Mouse (Mus musculus) stomach, postnatal 0 days (tissue): ENCODE measurements at regions not wholly inside any gene's neighbourhood (a gene's known extent, or its start where the extent isn't known, plus 50 kb on each side); places are given as distances from the start of the nearest gene placed in this dataset.

ENCODE experiments used
- ATAC-seq: fragments of 200-750 bp; cut with Nextera tagmentation; 2 replicates; pipeline ENCODE4 v1.8.0; 2017; ENCODE audit not compliant: low FRiP score, low TSS enrichment
- DNase-seq: peaks from one replicate; pipeline ENCODE4 v3.0.0-alpha.2; 2016; ENCODE audit warnings: low spot score
- H3K27ac ChIP-seq: fragments of 300-500 bp; sonication (generic); replicated peaks from 2 replicates; pipeline ENCODE4 v1.5.1; 2014; ENCODE audit warnings: mild to moderate bottlenecking, control low read depth
- H3K27me3 ChIP-seq: fragments of 300-500 bp; sonication (generic); 2 replicates; pipeline ENCODE4 v1.6.1; 2014; ENCODE audit warnings: low read length; ENCODE audit not compliant: control insufficient read depth, insufficient read depth
- H3K36me3 ChIP-seq: fragments of 300-500 bp; sonication (generic); 2 replicates; pipeline ENCODE4 v1.6.1; 2014; ENCODE audit warnings: low read length, mixed read lengths; ENCODE audit not compliant: control insufficient read depth, insufficient read depth
- H3K4me1 ChIP-seq: fragments of 300-500 bp; sonication (generic); replicated peaks from 2 replicates; pipeline ENCODE4 v1.6.1; 2014; ENCODE audit warnings: antibody characterized with exemption; ENCODE audit not compliant: control insufficient read depth, insufficient read depth
- H3K4me2 ChIP-seq: fragments of 300-500 bp; sonication (generic); replicated peaks from 2 replicates; pipeline ENCODE4 v1.6.1; 2014; ENCODE audit warnings: low read depth, mild to moderate bottlenecking, control low read depth, moderate library complexity
- H3K4me3 ChIP-seq: fragments of 300-500 bp; sonication (generic); 2 replicates; pipeline ENCODE4 v1.5.1; 2014; ENCODE audit warnings: low read depth, low read length, control low read depth
- H3K9ac ChIP-seq: fragments of 300-500 bp; sonication (generic); 2 replicates; pipeline ENCODE4 v1.6.1; 2014; ENCODE audit warnings: mild to moderate bottlenecking, low read length, control low read depth, mixed read lengths
- H3K9me3 ChIP-seq: fragments of 300-500 bp; sonication (generic); 2 replicates; pipeline ENCODE4 v1.6.1; 2016; ENCODE audit warnings: low read length; ENCODE audit not compliant: control insufficient read depth
- CTCF ChIP-seq: IDR thresholded peaks from 2 replicates; pipeline ENCODE4 v1.5.1; 2016; ENCODE audit warnings: antibody characterized with exemption, low read depth, mild to moderate bottlenecking, moderate library complexity
- EP300 ChIP-seq: optimal IDR thresholded peaks from 2 replicates; pipeline ENCODE3; 2016; ENCODE audit warnings: antibody characterized with exemption
- WGBS: fragments of 180-500 bp; shearing (Covaris S2); extraction: QIAGEN DNeasy Blood & Tissue Kit; methylation state at CpG from one replicate; pipeline ENCODE4 v1.1.7; 2014; 5-methylcytosine and 5-hydroxymethylcytosine counted together

- H3K27ac ChIP-seq, result no peak overlapping the region
- 52% methylated on average over 6 of the region's 6 CpGs for WGBS
- DNase-seq, result no peak
- H3K27me3 ChIP-seq, result no peaks in the 10 kb centered on the region
- no peak overlapping the region for H3K4me3 ChIP-seq
- no peak for TF ChIP-seq CTCF
- no peak for TF ChIP-seq EP300
- H3K4me2 ChIP-seq, result no peak overlapping the region
- H3K4me1 ChIP-seq, result no peaks in the 10 kb centered on the region
- H3K9me3 ChIP-seq, result no peaks in the 10 kb centered on the region
- H3K36me3 ChIP-seq, result no peaks in the 10 kb centered on the region
- H3K9ac ChIP-seq, result no peak overlapping the region
- no peak for ATAC-seq
Measured at GRCm38 (mm10) chr5:118446878-118447277, 113.6 kb upstream of the Med13l start.

DNA sequence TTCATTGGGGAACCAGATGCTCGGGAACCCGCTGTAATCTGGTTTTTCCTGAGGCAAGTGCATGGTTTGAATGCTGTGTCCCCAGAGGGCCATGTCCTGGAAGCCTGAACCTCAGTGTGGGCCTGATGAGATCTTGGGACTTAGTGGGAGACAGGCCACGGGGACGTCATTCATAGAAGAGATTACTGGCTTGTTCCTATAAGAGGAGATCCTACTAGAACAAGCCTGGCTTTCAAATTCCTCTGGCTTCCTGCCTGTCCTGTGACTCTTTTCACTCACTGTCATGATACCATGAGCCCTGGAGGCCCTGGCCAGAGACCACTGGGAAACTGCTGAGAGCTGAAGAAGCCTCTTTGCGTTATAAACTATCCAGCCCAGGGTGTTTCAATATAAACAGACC lies 113.1 kb upstream of the Med13l start:
- H3K4me3 ChIP-seq, result no peak overlapping the region
- H3K4me1 ChIP-seq, result no peaks in the 10 kb centered on the region
- no peak for DNase-seq
- H3K9ac ChIP-seq, result no peak overlapping the region
- H3K4me2 ChIP-seq, result no peak overlapping the region
- ATAC-seq, result no peak
- no peaks in the 10 kb centered on the region for H3K36me3 ChIP-seq
- TF ChIP-seq EP300 (no peak), CTCF (no peak)
- no peaks in the 10 kb centered on the region for H3K9me3 ChIP-seq
- 64% methylated on average over 5 of the region's 5 CpGs for whole genome bisulfite sequencing
- H3K27ac ChIP-seq, result no peak overlapping the region
- no peaks in the 10 kb centered on the region for H3K27me3 ChIP-seq

GRCm38 (mm10) chr5:118448884-118449515 lies 111.5 kb upstream of the Med13l start:
- WGBS, result 62% methylated on average over 3 of the region's 4 CpGs
- DNase-seq (peak; percentile 24), ATAC-seq (peak; percentile 70; the same call in 1 of the 2 replicates)
- H3K36me3 ChIP-seq, result no peaks in the 10 kb centered on the region
- no peaks in the 10 kb centered on the region for H3K9me3 ChIP-seq
- H3K27ac ChIP-seq, result no peak overlapping the region; the same call in 1 of the 2 replicates
- no peak overlapping the region for H3K9ac ChIP-seq
- H3K4me3 ChIP-seq, result no peak overlapping the region
- no peaks in the 10 kb centered on the region for H3K4me1 ChIP-seq
- no peaks in the 10 kb centered on the region for H3K27me3 ChIP-seq
- TF ChIP-seq EP300 (no peak), CTCF (no peak)
- H3K4me2 ChIP-seq, result no peak overlapping the region

DNA sequence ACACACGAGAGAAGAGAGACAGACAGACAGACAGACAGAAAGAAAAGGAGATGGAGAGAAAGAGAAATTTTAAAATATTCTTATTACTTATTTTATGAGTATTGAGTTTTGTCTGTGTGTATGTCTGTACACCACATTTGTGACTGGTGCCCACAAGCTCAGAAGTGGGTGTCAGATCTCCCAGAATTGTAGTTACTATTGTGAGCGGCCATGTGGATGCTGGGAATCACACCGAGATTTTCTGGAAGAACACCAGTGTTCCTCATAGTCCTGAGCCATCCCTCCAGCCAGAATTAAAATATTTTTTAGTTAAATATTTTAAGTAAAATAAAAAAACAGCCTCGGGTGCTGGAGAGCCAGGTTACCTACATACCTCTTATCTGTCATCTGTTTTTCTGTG lies 110.6 kb upstream of the Med13l start:
- WGBS, result 74% methylated on average over 4 of the region's 4 CpGs
- no peak overlapping the region for H3K27ac ChIP-seq
- ATAC-seq (no peak), DNase-seq (no peak)
- no peak overlapping the region for H3K4me3 ChIP-seq
- TF ChIP-seq EP300 (no peak), CTCF (no peak)
- no peaks in the 10 kb centered on the region for H3K36me3 ChIP-seq
- H3K27me3 ChIP-seq, result no peaks in the 10 kb centered on the region
- no peak overlapping the region for H3K9ac ChIP-seq
- H3K9me3 ChIP-seq, result no peaks in the 10 kb centered on the region
- no peak overlapping the region for H3K4me2 ChIP-seq
- H3K4me1 ChIP-seq, result no peaks in the 10 kb centered on the region

GRCm38 (mm10) chr5:118452052-118452451 lies 108.4 kb upstream of the Med13l start:
- no peak overlapping the region for H3K4me3 ChIP-seq
- ATAC-seq (no peak), DNase-seq (no peak)
- TF ChIP-seq CTCF, result no peak
- no peak for TF ChIP-seq EP300
- H3K9me3 ChIP-seq, result no peaks in the 10 kb centered on the region
- H3K27ac ChIP-seq, result no peak overlapping the region
- no peaks in the 10 kb centered on the region for H3K36me3 ChIP-seq
- 60% methylated on average over 2 of the region's 2 CpGs for WGBS
- H3K9ac ChIP-seq, result no peak overlapping the region
- H3K4me2 ChIP-seq, result no peak overlapping the region
- no peaks in the 10 kb centered on the region for H3K27me3 ChIP-seq
- no peaks in the 10 kb centered on the region for H3K4me1 ChIP-seq

GRCm38 (mm10) chr5:118454096-118454495 lies 106.4 kb upstream of the Med13l start:
- no peak for TF ChIP-seq EP300
- TF ChIP-seq CTCF, result no peak
- WGBS, result 100% methylated on average over 1 of the region's 1 CpGs
- DNase-seq (no peak), ATAC-seq (no peak)
- Histone ChIP-seq H3K27ac (no peak overlapping the region), H3K4me2 (no peak overlapping the region), H3K27me3 (no peaks in the 10 kb centered on the region), H3K9me3 (no peaks in the 10 kb centered on the region), H3K9ac (no peak overlapping the region), H3K4me3 (no peak overlapping the region), H3K4me1 (no peaks in the 10 kb centered on the region), H3K36me3 (no peaks in the 10 kb centered on the region)
